8 mouse cellular contexts compared by ENCODE assay signal in genomic region chr13:43304700-43305099, GRCm38 (mm10). TPM values are rescaled to one million over a fixed set of nuclear protein-coding genes. Genes with fewer than 3 reads are reported as not detected.
A peak's percentile ranks its signal among the peaks of the same experiment; 100 is the strongest.
DNase-seq lines count a peak whose midpoint lies in the region; ATAC-seq and TF ChIP-seq lines count a peak whose summit lies in the region.

No protein-coding gene starts in this region.

- H3K27ac ChIP-seq in embryonic fibroblast, embryonic 13.5 days (ENCODE audit: insufficient read depth, low read length), result no peak overlapping the region
- peak overlapping the region; percentile 84 for H3K27ac ChIP-seq in hindbrain, embryonic 10.5 days
- H3K27ac ChIP-seq in limb, embryonic 11.5 days (replicated peaks; ENCODE audit: low read depth, low read length), result no peak overlapping the region
- peak overlapping the region; percentile 92 for H3K27ac ChIP-seq in midbrain, embryonic 13.5 days

- H3K4me1 ChIP-seq in embryonic fibroblast, embryonic 13.5 days (ENCODE audit: control insufficient read depth, insufficient read depth, low read length), result peaks cover 12% of the 10 kb centered on the region
- H3K4me1 ChIP-seq in hindbrain, embryonic 10.5 days (replicated peaks), result peaks cover 37% of the 10 kb centered on the region
- H3K4me1 ChIP-seq in limb, embryonic 11.5 days (ENCODE audit: control insufficient read depth, insufficient read depth, low read length), result peaks cover 8% of the 10 kb centered on the region; the same call in 1 of the 2 replicates
- peaks cover 38% of the 10 kb centered on the region for H3K4me1 ChIP-seq in midbrain, embryonic 13.5 days (replicated peaks)

- no peak for TF ChIP-seq CTCF in embryonic fibroblast, embryonic 13.5 days (IDR thresholded peaks at IDR 0.05; ENCODE audit: borderline replicate concordance, insufficient read depth, low read length)

- H3K9ac ChIP-seq in limb, embryonic 11.5 days (ENCODE audit: low read length), result no peak overlapping the region
- H3K9ac ChIP-seq in midbrain, embryonic 13.5 days (replicated peaks), result peak overlapping the region; percentile 87

- H3K4me3 ChIP-seq in embryonic fibroblast, embryonic 13.5 days (ENCODE audit: insufficient read depth, low read length), result peak overlapping the region; percentile 31
- H3K4me3 ChIP-seq in hindbrain, embryonic 10.5 days, result peak overlapping the region; percentile 64
- H3K4me3 ChIP-seq in limb, embryonic 11.5 days (ENCODE audit: low read depth, low read length), result peak overlapping the region; percentile 58
- H3K4me3 ChIP-seq in midbrain, embryonic 13.5 days (replicated peaks), result peak overlapping the region; percentile 87

- WGBS in hindbrain, embryonic 10.5 days, result 21% methylated on average over 11 of the region's 11 CpGs
- 24% methylated on average over 11 of the region's 11 CpGs for WGBS in limb, embryonic 11.5 days
- WGBS in midbrain, embryonic 13.5 days, result 30% methylated on average over 11 of the region's 11 CpGs

- H3K4me2 ChIP-seq in limb, embryonic 11.5 days (ENCODE audit: low read depth, severe bottlenecking), result peak overlapping the region; percentile 100
- H3K4me2 ChIP-seq in midbrain, embryonic 13.5 days (replicated peaks), result peak overlapping the region; percentile 93

- peak; percentile 20; the same call in 1 of the 2 replicates for ATAC-seq in limb, embryonic 11.5 days (ENCODE audit: insufficient number of reproducible peaks, low FRiP score, low TSS enrichment, low read depth)
- peak; percentile 18 for ATAC-seq in midbrain, embryonic 13.5 days

- TF ChIP-seq POLR2A in embryonic fibroblast, embryonic 13.5 days (IDR thresholded peaks at IDR 0.05; ENCODE audit: low read depth, low read length), result no peak

- peaks cover 70% of the 10 kb centered on the region for H3K27me3 ChIP-seq in hindbrain, embryonic 10.5 days (ENCODE audit: insufficient read depth, poor library complexity, severe bottlenecking)
- peaks cover 35% of the 10 kb centered on the region for H3K27me3 ChIP-seq in limb, embryonic 11.5 days (ENCODE audit: control insufficient read depth, insufficient read depth, low read length)
- H3K27me3 ChIP-seq in midbrain, embryonic 13.5 days, result peaks cover 44% of the 10 kb centered on the region

- DNase-seq in frontal cortex, postnatal 10 days (ENCODE audit: low spot score in 2 of 2), result peak; percentile 50 to 60
- DNase-seq in frontal cortex, adult 2 months (ENCODE audit: extremely low spot score in 1 of 2, low spot score in 1 of 2), result no peak
- DNase-seq in adrenal gland, postnatal 10 days, result peak; percentile 40
- no peak for DNase-seq in hindbrain, embryonic 10.5 days (ENCODE audit: low spot score)
- no peak for DNase-seq in limb, embryonic 11.5 days (ENCODE audit: low spot score)
- DNase-seq in natural killer cell, adult 2 months (ENCODE audit: low spot score in 2 of 2), result no peak

- H3K36me3 ChIP-seq in hindbrain, embryonic 10.5 days, result no peaks in the 10 kb centered on the region
- H3K36me3 ChIP-seq in limb, embryonic 11.5 days (ENCODE audit: control insufficient read depth, insufficient read depth, low read length), result no peaks in the 10 kb centered on the region
- H3K36me3 ChIP-seq in midbrain, embryonic 13.5 days, result no peaks in the 10 kb centered on the region

- peaks cover 7% of the 10 kb centered on the region; the same call in 1 of the 2 replicates for H3K9me3 ChIP-seq in hindbrain, embryonic 10.5 days
- no peaks in the 10 kb centered on the region for H3K9me3 ChIP-seq in limb, embryonic 11.5 days (ENCODE audit: control insufficient read depth, low read length)
- peaks cover 4% of the 10 kb centered on the region; the same call in 1 of the 2 replicates for H3K9me3 ChIP-seq in midbrain, embryonic 13.5 days

RNA-seq across cellular contexts. Expression of gene Gfod1, which starts 0.7 kb away (rescaled TPM):
- 27.0 and 29.0 TPM in 2 replicates for polyA plus RNA-seq in frontal cortex, adult 2 months (2012; rRNA removed)
- total RNA-seq in adrenal gland, postnatal 10 days (2021), result 10 to 100 TPM; 10.1 to 11.7 TPM
- 4.2 and 9.6 TPM in 2 replicates for polyA plus RNA-seq in embryonic fibroblast, embryonic 13.5 days (2011; ENCODE audit: insufficient read length, low read depth, missing spikeins)
- polyA plus RNA-seq in hindbrain, embryonic 10.5 days (2016; fragmentation: Nextera tagmentation; extraction: Ambion mirVana), result 0.43 and 0.46 TPM in 2 replicates
- 0.30 and 0.31 TPM in 2 replicates for polyA plus RNA-seq in limb, embryonic 11.5 days (2014; fragmentation: Nextera tagmentation; extraction: Ambion mirVana)
- 1.6 and 1.7 TPM in 2 replicates for polyA plus RNA-seq in midbrain, embryonic 13.5 days (2015; fragmentation: Nextera tagmentation; extraction: Ambion mirVana)

Comparison
In these comparisons a context has a peak if more than half of its experiments do, and no peak if none do; other contexts are left out.
1. DNase-seq: peak in frontal cortex, postnatal 10 days (2 of 2) and adrenal gland, postnatal 10 days (single experiment); none in frontal cortex, adult 2 months (0 of 2), hindbrain, embryonic 10.5 days (single experiment), limb, embryonic 11.5 days (single experiment) and natural killer cell, adult 2 months (0 of 2).
2. H3K27ac ChIP-seq: peak in hindbrain, embryonic 10.5 days (single experiment) and midbrain, embryonic 13.5 days (single experiment); none in embryonic fibroblast, embryonic 13.5 days (single experiment) and limb, embryonic 11.5 days (single experiment).
3. H3K4me3 ChIP-seq: peak in every context shown above with its lines; median percentile 87 in midbrain, embryonic 13.5 days; 64 in hindbrain, embryonic 10.5 days; 58 in limb, embryonic 11.5 days; 31 in embryonic fibroblast, embryonic 13.5 days.